Comparison of ENCODE assay signal across 10 mouse cellular contexts in genomic region chr10:19494461-19495105, GRCm38 (mm10).
A peak's percentile ranks its signal among the peaks of the same experiment; 100 is the strongest.
DNase-seq lines count a peak whose midpoint lies in the region; ATAC-seq lines count a peak whose summit lies in the region.
"Had no signal": no experiment of that assay in that cellular context is flagged by ENCODE, and none has a peak within 500 bp of the region (broad histone marks: within the 10 kb centered on the region; RNA-seq: fewer than 3 reads in every experiment).

No protein-coding gene starts in this region.

- H3K4me3 ChIP-seq in kidney, embryonic 14.5 days (ENCODE audit: low read length) = no peak overlapping the region
- H3K4me3 ChIP-seq in brown adipose tissue, adult 24 weeks (ENCODE audit: insufficient read depth, low read depth, low read length) = peak overlapping the region; percentile 50
- H3K4me3 ChIP-seq: limb, embryonic 13.5 days had no signal

- H3K4me2 ChIP-seq in kidney, embryonic 14.5 days (replicated peaks; ENCODE audit: low read depth, low read length) = peak overlapping the region; percentile 19; the same call in 1 of the 2 replicates
- H3K4me2 ChIP-seq: limb, embryonic 13.5 days had no signal

- H3K9me3 ChIP-seq in kidney, embryonic 14.5 days (ENCODE audit: control insufficient read depth, low read length) = no peaks in the 10 kb centered on the region
- H3K9me3 ChIP-seq: limb, embryonic 13.5 days had no signal

- H3K27ac ChIP-seq in kidney, embryonic 14.5 days (ENCODE audit: low read depth, low read length) = peak overlapping the region; percentile 19; the same call in 1 of the 2 replicates
- H3K27ac ChIP-seq in brown adipose tissue, adult 24 weeks (replicated peaks; ENCODE audit: low read depth, low read length) = peak overlapping the region; percentile 95
- H3K27ac ChIP-seq: limb, embryonic 13.5 days had no signal

- no peak overlapping the region for H3K9ac ChIP-seq in kidney, embryonic 14.5 days (ENCODE audit: low read depth, low read length)
- H3K9ac ChIP-seq: limb, embryonic 13.5 days had no signal

- no peak for ATAC-seq in kidney, embryonic 14.5 days (ENCODE audit: low FRiP score, low TSS enrichment)
- peak; percentile 52 for ATAC-seq in megakaryocyte progenitor cell, adult 5-6 weeks (replicated peaks; ENCODE audit: poor library complexity)

- H3K36me3 ChIP-seq in kidney, embryonic 14.5 days (ENCODE audit: control insufficient read depth, insufficient read depth, low read length) = no peaks in the 10 kb centered on the region
- H3K36me3 ChIP-seq: limb, embryonic 13.5 days had no signal

- H3K4me1 ChIP-seq in kidney, embryonic 14.5 days (ENCODE audit: control insufficient read depth, insufficient read depth, low read length) = no peaks in the 10 kb centered on the region; the same call in 1 of the 2 replicates
- peaks cover 4% of the 10 kb centered on the region; the same call in 1 of the 2 replicates for H3K4me1 ChIP-seq in brown adipose tissue, adult 24 weeks (ENCODE audit: control insufficient read depth, insufficient read depth, insufficient read length, low read length)
- H3K4me1 ChIP-seq: limb, embryonic 13.5 days had no signal

- WGBS in kidney, embryonic 14.5 days = 14% methylated on average over 9 of the region's 9 CpGs

- no peak for DNase-seq in kidney, adult 11 months
- DNase-seq in induced T-regulatory cell, adult 2 months (ENCODE audit: low read depth) = peak; percentile 85
- no peak for DNase-seq in left cerebral cortex, adult 11 months (ENCODE audit: low spot score)
- no peak for DNase-seq in spleen, postnatal 10 days (ENCODE audit: low spot score in 2 of 2)
- DNase-seq in layer of hippocampus, postnatal 25 days (ENCODE audit: extremely low spot score in 1 of 2, low spot score in 1 of 2) = no peak
- DNase-seq: thymus, postnatal 4 days had no signal

- no peaks in the 10 kb centered on the region for H3K27me3 ChIP-seq in kidney, embryonic 14.5 days (ENCODE audit: control insufficient read depth, insufficient read depth, low read length)
